Mouse (Mus musculus): ENCODE measurements around the gene Cntrl.

- no peak for TF ChIP-seq CTCF (IDR thresholded peaks at IDR 0.05; ENCODE audit: low read depth, low read length)
- TF ChIP-seq TAL1 (conservative IDR thresholded peaks at IDR 0.05; ENCODE audit: low read depth, low read length), result no peak
- TF ChIP-seq GATA1 (IDR thresholded peaks at IDR 0.05; ENCODE audit: borderline replicate concordance, low read length), result no peak
- TF ChIP-seq POLR2AphosphoS5 (IDR thresholded peaks at IDR 0.05; ENCODE audit: insufficient replicate concordance, low read depth, low read length), result no peak
- no peak for TF ChIP-seq GATA2 (IDR thresholded peaks at IDR 0.05; ENCODE audit: borderline replicate concordance, low read depth, low read length)
Observed at GRCm38 (mm10) chr2:35110521-35110920, 1.2 kb downstream of the Cntrl start.

Data from G1E (cell line).